Mouse (Mus musculus) midbrain, postnatal 0 days (tissue): Measurements from ENCODE around the gene Rad51c. TPM values are rescaled to one million over a fixed set of nuclear protein-coding genes. Genes with fewer than 3 reads are reported as not detected.
"Not testable (repeated sequence)": the region's sequence is repeated elsewhere in the genome, so short reads cannot be mapped to it uniquely, and the experiment has no call there.

ENCODE experiments used
- ATAC-seq: fragments of 200-750 bp; cut with Nextera tagmentation; 2 replicates; pipeline ENCODE4 v1.8.0; 2017; ENCODE audit warnings: moderate number of reproducible peaks, mild to moderate bottlenecking, moderate TSS enrichment, moderate library complexity; ENCODE audit not compliant: low FRiP score
- DNase-seq: peaks from one replicate; pipeline ENCODE4 v3.0.0-alpha.2; 2015; ENCODE audit warnings: low spot score
- H3K27ac ChIP-seq: fragments of 300-500 bp; sonication (generic); 2 replicates; pipeline ENCODE4 v1.5.1; 2014; ENCODE audit warnings: low read depth, mild to moderate bottlenecking, low read length, mixed read lengths
- H3K27me3 ChIP-seq: fragments of 300-500 bp; sonication (generic); 2 replicates; pipeline ENCODE4 v1.6.1; 2014; ENCODE audit warnings: low read length, control low read depth, mixed read lengths; ENCODE audit not compliant: insufficient read depth
- H3K36me3 ChIP-seq: fragments of 300-500 bp; sonication (generic); 2 replicates; pipeline ENCODE4 v1.6.1; 2014; ENCODE audit warnings: low read length, control low read depth, mixed read lengths; ENCODE audit not compliant: insufficient read depth
- H3K4me1 ChIP-seq: fragments of 300-500 bp; sonication (generic); 2 replicates; pipeline ENCODE4 v1.6.1; 2014; ENCODE audit warnings: mild to moderate bottlenecking, control low read depth, antibody characterized with exemption, low read length, mixed read lengths; ENCODE audit not compliant: insufficient read depth
- H3K4me2 ChIP-seq: fragments of 300-500 bp; sonication (generic); 2 replicates; pipeline ENCODE4 v1.6.1; 2014; ENCODE audit warnings: low read depth, mild to moderate bottlenecking, low read length, mixed read lengths; ENCODE audit not compliant: poor library complexity, severe bottlenecking
- H3K4me3 ChIP-seq: fragments of 300-500 bp; sonication (generic); 2 replicates; pipeline ENCODE4 v1.5.1; 2014; ENCODE audit warnings: low read depth, mild to moderate bottlenecking, low read length, moderate library complexity
- H3K9ac ChIP-seq: fragments of 300-500 bp; sonication (generic); replicated peaks from 2 replicates; pipeline ENCODE4 v1.6.1; 2014; ENCODE audit warnings: mild to moderate bottlenecking, low read length, moderate library complexity, mixed read lengths; ENCODE audit not compliant: poor library complexity, severe bottlenecking
- H3K9me3 ChIP-seq: fragments of 300-500 bp; sonication (generic); 2 replicates; pipeline ENCODE4 v1.6.1; 2016; ENCODE audit warnings: low read length, control low read depth
- CTCF ChIP-seq: IDR thresholded peaks from 2 replicates; pipeline ENCODE4 v1.5.1; 2016; ENCODE audit warnings: antibody characterized with exemption, mild to moderate bottlenecking
- WGBS: fragments of 180-500 bp; shearing (Covaris S2); extraction: QIAGEN DNeasy Blood & Tissue Kit; methylation state at CpG from one replicate; pipeline ENCODE4 v1.1.7; 2014; 5-methylcytosine and 5-hydroxymethylcytosine counted together
- polyA plus RNA-seq: library from polyadenylated mRNA; unstranded; fragments of >200 nt; fragmentation: Nextera tagmentation; extraction: Ambion mirVana; gene quantifications from 2 replicates; pipeline ENCODE4 v1.2.1, GENCODE M21; 2015
- total RNA-seq: library from RNA; depleted of rRNA; stranded (reverse); fragments of >200 nt; gene quantifications from 2 replicates; pipeline ENCODE4 v1.2.3, GENCODE M21; 2014

Gene Rad51c
- total and polyA plus RNA-seq, 2 experiments from 2014 or later = 2.1 to 2.4 TPM

GRCm38 (mm10) chr11:87442643-87443372, 38.1 kb upstream of the Rad51c start:
- peak; percentile 99 for ATAC-seq
- under 1% methylated on average over 31 of the region's 62 CpGs for WGBS

DNA sequence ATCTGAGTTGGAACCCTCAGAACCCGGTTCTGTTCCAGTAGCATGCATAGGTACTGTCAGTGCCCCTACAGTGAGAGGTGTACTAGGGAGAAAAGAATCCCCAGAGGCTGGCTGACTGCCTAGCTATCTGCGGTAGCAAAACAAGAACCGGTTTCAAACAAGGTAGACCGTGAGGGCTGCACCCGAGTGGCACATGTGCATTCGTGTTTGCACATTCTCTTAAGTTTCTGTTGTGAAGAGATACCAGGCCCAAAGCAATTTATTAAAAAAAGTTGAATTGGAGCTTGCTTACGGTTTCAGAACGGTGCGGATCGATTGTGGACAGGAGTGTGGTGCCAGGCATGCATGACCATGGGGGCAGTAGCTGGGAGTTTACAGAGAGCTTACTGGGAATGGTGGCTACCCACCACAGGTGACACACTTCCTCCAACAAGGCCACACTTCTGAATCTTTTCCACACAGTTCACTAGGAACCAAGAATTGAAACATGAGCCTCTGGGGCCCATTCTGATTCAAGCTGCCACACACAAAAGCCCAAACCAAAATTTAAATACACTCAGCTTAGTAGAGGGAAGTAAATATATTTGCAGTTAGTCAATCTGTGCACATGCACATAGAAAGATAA, 35.2 kb upstream of the Rad51c start:
- H3K27ac ChIP-seq = no peak overlapping the region
- TF ChIP-seq CTCF = no peak
- H3K9me3 ChIP-seq = no peaks in the 10 kb centered on the region
- H3K4me2 ChIP-seq = no peak overlapping the region
- H3K36me3 ChIP-seq = no peaks in the 10 kb centered on the region
- H3K4me3 ChIP-seq = no peak overlapping the region
- DNase-seq = no peak
- WGBS = 90% methylated on average over 10 of the region's 10 CpGs
- no peak for ATAC-seq
- no peaks in the 10 kb centered on the region for H3K27me3 ChIP-seq
- no peak overlapping the region for H3K9ac ChIP-seq
- no peaks in the 10 kb centered on the region for H3K4me1 ChIP-seq

More at GRCm38 (mm10) chr11:87442643-87443372, 38.1 kb upstream of the Rad51c start:
- not testable (repeated sequence) for H3K9me3 ChIP-seq, H3K4me1 ChIP-seq, H3K9ac ChIP-seq, H3K27me3 ChIP-seq, H3K36me3 ChIP-seq
- DNase-seq = peak; percentile 65
- peak overlapping the region; percentile 28 for H3K4me2 ChIP-seq
- peak; percentile 32 for TF ChIP-seq CTCF
- H3K4me3 ChIP-seq = peak overlapping the region; percentile 16; the same call in 1 of the 2 replicates
- peak overlapping the region; percentile 65 for H3K27ac ChIP-seq

DNA sequence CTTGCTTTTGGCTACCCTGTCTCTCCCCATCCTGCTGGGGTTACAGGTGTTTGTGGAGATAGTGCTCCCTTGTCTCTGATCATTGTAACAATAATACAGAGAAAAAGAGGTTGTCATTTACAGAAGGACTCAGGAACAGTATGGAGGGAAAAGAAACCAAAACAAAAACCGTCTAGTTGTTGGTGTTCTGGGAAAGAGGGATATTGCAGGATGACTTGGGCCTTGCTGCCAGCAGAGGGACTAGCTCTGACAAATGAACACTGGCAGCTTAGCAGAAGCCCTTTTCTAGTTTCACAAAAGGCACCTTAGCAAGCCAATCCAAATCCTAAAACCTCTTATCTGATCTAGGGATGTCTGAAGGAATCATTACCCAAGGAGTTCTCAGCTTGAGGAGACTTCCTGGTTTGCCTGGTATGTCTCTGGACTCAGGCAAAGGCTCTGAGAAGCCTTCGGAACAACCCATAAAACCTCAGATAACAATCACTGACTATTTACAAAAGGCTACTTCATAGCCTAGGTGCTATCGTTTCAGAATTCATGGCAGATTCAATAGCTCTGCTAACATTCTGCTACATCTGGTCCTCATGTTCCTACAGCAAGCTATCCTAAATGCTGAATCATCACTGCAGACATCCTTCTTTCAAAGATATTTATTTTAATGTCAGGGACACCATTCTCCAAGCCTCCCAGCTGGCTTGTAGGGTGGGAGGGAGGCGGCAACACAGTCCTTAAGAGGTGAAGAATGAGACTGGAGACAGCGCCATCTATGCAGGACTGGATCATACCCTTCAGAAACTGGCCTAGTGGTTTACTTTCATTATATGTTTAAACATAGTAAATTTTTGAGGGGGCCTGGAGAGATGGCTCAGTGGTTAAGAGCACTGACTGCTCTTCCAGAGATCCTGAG, 31.8 kb upstream of the Rad51c start:
- Histone ChIP-seq H3K36me3 (no peaks in the 10 kb centered on the region), H3K27ac (no peak overlapping the region), H3K4me3 (no peak overlapping the region), H3K4me1 (no peaks in the 10 kb centered on the region), H3K9ac (no peak overlapping the region), H3K9me3 (no peaks in the 10 kb centered on the region), H3K27me3 (no peaks in the 10 kb centered on the region), H3K4me2 (no peak overlapping the region)
- peak; percentile 41 for TF ChIP-seq CTCF
- ATAC-seq = no peak
- 70% methylated on average over 5 of the region's 5 CpGs for WGBS
- no peak for DNase-seq

GRCm38 (mm10) chr11:87435107-87435506, 30.4 kb upstream of the Rad51c start:
- H3K27ac ChIP-seq, DNase-seq, H3K4me3 ChIP-seq, ATAC-seq, H3K27me3 ChIP-seq, H3K4me2 ChIP-seq, H3K9ac ChIP-seq, H3K36me3 ChIP-seq, H3K9me3 ChIP-seq, H3K4me1 ChIP-seq: not testable (repeated sequence)
- WGBS = 93% methylated on average over 2 of the region's 2 CpGs

GRCm38 (mm10) chr11:87432933-87433669, 28.3 kb upstream of the Rad51c start:
- whole genome bisulfite sequencing = 57% methylated on average over 6 of the region's 6 CpGs
- DNase-seq (no peak), ATAC-seq (no peak)
- no peaks in the 10 kb centered on the region for H3K9me3 ChIP-seq
- H3K4me2 ChIP-seq = no peak overlapping the region
- no peak overlapping the region for H3K27ac ChIP-seq
- TF ChIP-seq CTCF = no peak
- H3K36me3 ChIP-seq = no peaks in the 10 kb centered on the region
- no peak overlapping the region for H3K4me3 ChIP-seq
- H3K9ac ChIP-seq = no peak overlapping the region
- H3K4me1 ChIP-seq = no peaks in the 10 kb centered on the region
- H3K27me3 ChIP-seq = no peaks in the 10 kb centered on the region
